Mouse (Mus musculus) gastrocnemius, postnatal 10 days (tissue): ENCODE measurements around the gene Plcg1. TPM values are rescaled to one million over a fixed set of nuclear protein-coding genes. Genes with fewer than 3 reads are reported as not detected.
A peak's percentile ranks its signal among the peaks of the same experiment; 100 is the strongest.

Experiments used
- DNase-seq: peaks from one replicate; pipeline ENCODE4 v3.0.0; 2021; ENCODE audit warnings: mixed read lengths
- total RNA-seq, 2 experiments: library from RNA; stranded (reverse); gene quantifications; 2 replicates each; pipeline ENCODE4 v1.2.3; 2021

The Plcg1 gene
- total RNA-seq, 2 experiments from 2014 or later = 43.3 to 64.5 TPM

GRCm38 (mm10) chr2:160735706-160736310, 4.7 kb downstream of the Plcg1 start:
- no peak for DNase-seq

GRCm38 (mm10) chr2:160736466-160736865, 5.4 kb downstream of the Plcg1 start:
- no peak for DNase-seq

GRCm38 (mm10) chr2:160738354-160738753, 7.3 kb downstream of the Plcg1 start:
- no peak for DNase-seq

- no peak for DNase-seq
Observed at GRCm38 (mm10) chr2:160739647-160740356, 8.7 kb downstream of the Plcg1 start.

GRCm38 (mm10) chr2:160740521-160741156, 9.5 kb downstream of the Plcg1 start:
- DNase-seq = no peak

- no peak for DNase-seq
Observed at GRCm38 (mm10) chr2:160741580-160741979, 10.5 kb downstream of the Plcg1 start.

GRCm38 (mm10) chr2:160742161-160742609, 11.1 kb downstream of the Plcg1 start:
- DNase-seq = no peak

GRCm38 (mm10) chr2:160744040-160744822, 13.1 kb downstream of the Plcg1 start:
- peak; percentile 80 for DNase-seq

GRCm38 (mm10) chr2:160744823-160745210, 13.7 kb downstream of the Plcg1 start:
- no peak for DNase-seq

GRCm38 (mm10) chr2:160745497-160745896, 14.4 kb downstream of the Plcg1 start:
- no peak for DNase-seq

GRCm38 (mm10) chr2:160746637-160747036, 15.5 kb downstream of the Plcg1 start:
- no peak for DNase-seq

GRCm38 (mm10) chr2:160747075-160747474, 16.0 kb downstream of the Plcg1 start:
- no peak for DNase-seq

- DNase-seq = no peak
Observed at GRCm38 (mm10) chr2:160756583-160757203, 25.6 kb downstream of the Plcg1 start.

- DNase-seq = peak; percentile 60
Observed at GRCm38 (mm10) chr2:160760433-160761184, 29.5 kb downstream of the Plcg1 start.

GRCm38 (mm10) chr2:160763816-160764215, 32.7 kb downstream of the Plcg1 start:
- no peak for DNase-seq

GRCm38 (mm10) chr2:160764386-160764785, 33.3 kb downstream of the Plcg1 start:
- DNase-seq = no peak

- DNase-seq = no peak
Observed at GRCm38 (mm10) chr2:160765096-160765495, 34.0 kb downstream of the Plcg1 start.

- DNase-seq = peak; percentile 52
Observed at GRCm38 (mm10) chr2:160766371-160766771, 35.3 kb downstream of the Plcg1 start.

- peak; percentile 3 for DNase-seq
Observed at GRCm38 (mm10) chr2:160767201-160767600, 36.1 kb downstream of the Plcg1 start.

- peak; percentile 5 for DNase-seq
Observed at GRCm38 (mm10) chr2:160768097-160768695, 37.1 kb downstream of the Plcg1 start.

GRCm38 (mm10) chr2:160768997-160769396, 37.9 kb downstream of the Plcg1 start:
- peak; percentile 2 for DNase-seq
